Mouse (Mus musculus) MEL (cell line): ENCODE results near the gene Ppp4c.

Experiments
- BHLHE40 ChIP-seq: IDR thresholded peaks from 2 replicates; pipeline ENCODE4 v1.6.1; 2012; ENCODE audit warnings: low read depth, mild to moderate bottlenecking, inconsistent platforms, low read length, improper control_type of control experiment, borderline replicate concordance
- CHD2 ChIP-seq: IDR thresholded peaks from 2 replicates; pipeline ENCODE4 v1.6.1; 2011; ENCODE audit warnings: low read length, improper control_type of control experiment
- CTCF ChIP-seq, 3 experiments: IDR thresholded peaks in 2 of 3; conservative IDR thresholded peaks in 1 of 3; 2 replicates each; pipeline ENCODE4 v1.5.1; 2011 to 2012; ENCODE audit warnings: low read length in 3 of 3, low read depth in 2 of 3, mild to moderate bottlenecking in 2 of 3, improper control_type of control experiment in 1 of 3, inconsistent platforms in 1 of 3, mixed read lengths in 1 of 3, moderate library complexity in 1 of 3; ENCODE audit not compliant: control insufficient read depth in 1 of 3, insufficient read depth in 1 of 3, poor library complexity in 1 of 3, severe bottlenecking in 1 of 3
- EP300 ChIP-seq, 2 experiments: IDR thresholded peaks; 2 replicates each; pipeline ENCODE4 v1.6.1; 2011; ENCODE audit warnings: improper control_type of control experiment in 2 of 2, low read length in 2 of 2, low read depth in 1 of 2, mild to moderate bottlenecking in 1 of 2
- ETS1 ChIP-seq: IDR thresholded peaks from 2 replicates; pipeline ENCODE4 v1.6.1; 2012; ENCODE audit warnings: low read depth, mild to moderate bottlenecking, inconsistent platforms, low read length, improper control_type of control experiment, moderate library complexity
- JUND ChIP-seq: IDR thresholded peaks from 2 replicates; pipeline ENCODE4 v1.6.1; 2011; ENCODE audit warnings: low read depth, mild to moderate bottlenecking, improper control_type of control experiment, low read length
- MAX ChIP-seq: IDR thresholded peaks from 2 replicates; pipeline ENCODE4 v1.6.1; 2011; ENCODE audit warnings: low read length, improper control_type of control experiment
- MAZ ChIP-seq: IDR thresholded peaks from 2 replicates; pipeline ENCODE4 v1.6.1; 2012; ENCODE audit warnings: low read depth, mild to moderate bottlenecking, inconsistent platforms, low read length, improper control_type of control experiment
- TBP ChIP-seq: IDR thresholded peaks from 2 replicates; pipeline ENCODE4 v1.8.0; 2011; ENCODE audit warnings: low read depth, low read length, improper control_type of control experiment
- TCF12 ChIP-seq: IDR thresholded peaks from 2 replicates; pipeline ENCODE4 v1.6.1; 2014; ENCODE audit warnings: low read depth, mild to moderate bottlenecking, inconsistent platforms, low read length, improper control_type of control experiment, moderate library complexity
- ZC3H11A ChIP-seq: IDR thresholded peaks from 2 replicates; pipeline ENCODE4 v1.6.1; 2012; ENCODE audit warnings: low read depth, mild to moderate bottlenecking, inconsistent platforms, low read length, improper control_type of control experiment

- no peak for TF ChIP-seq MAZ
- no peak for TF ChIP-seq CTCF (IDR thresholded peaks at IDR 0.05 in 2 of 3, conservative IDR thresholded peaks at IDR 0.05 in 1 of 3; ENCODE audit: control insufficient read depth in 1 of 3, insufficient read depth in 1 of 3, low read depth in 2 of 3, low read length in 3 of 3, poor library complexity in 1 of 3, severe bottlenecking in 1 of 3)
- TF ChIP-seq BHLHE40: no peak
- no peak for TF ChIP-seq MAX
- no peak for TF ChIP-seq JUND
- TF ChIP-seq CHD2: no peak
- TF ChIP-seq ZC3H11A: no peak
- 0 out of 4 replicates have a peak, but pooled peaks of 1 of the 2 experiments have one; percentile 6 for TF ChIP-seq EP300 (IDR thresholded peaks at IDR 0.05; ENCODE audit: low read depth in 1 of 2, low read length in 2 of 2)
- TF ChIP-seq TCF12: no peak
- TF ChIP-seq ETS1: no peak
- no peak for TF ChIP-seq TBP
Measured at GRCm38 (mm10) chr7:126803751-126804150, 11.5 kb upstream of the Ppp4c start.
